Mouse (Mus musculus): ENCODE measurements around the gene Mrpl12.

DNA sequence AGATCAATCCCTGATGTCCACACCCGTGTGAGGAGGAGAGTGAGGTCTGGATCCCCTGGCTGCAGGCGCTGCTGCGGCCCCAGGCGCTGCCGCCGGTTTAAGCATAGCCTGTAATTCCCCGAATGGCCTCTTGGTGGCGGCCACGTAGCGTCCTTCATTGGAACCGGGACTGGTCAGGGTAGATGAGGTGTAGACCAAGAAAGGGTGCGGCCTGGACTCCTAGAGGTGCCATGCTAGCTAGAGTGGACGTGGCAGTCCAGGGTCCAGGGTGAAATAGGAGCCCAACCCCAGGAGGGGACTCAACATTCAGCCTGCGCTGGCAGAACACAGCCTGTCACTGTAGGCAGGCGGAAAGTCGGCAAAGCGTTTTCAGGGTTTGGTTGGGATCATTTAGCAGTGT is 31.2 kb downstream of the Mrpl12 start:
- TF ChIP-seq ZKSCAN1 (IDR thresholded peaks at IDR 0.05; ENCODE audit: borderline replicate concordance, low read depth, low read length) (no peak), CHD1 (IDR thresholded peaks at IDR 0.05; ENCODE audit: low read depth, low read length) (no peak), ZC3H11A (IDR thresholded peaks at IDR 0.05; ENCODE audit: low read depth, low read length) (peak; percentile 36; the same call in 1 of the 2 replicates)
